ENCODE assay signal across 30 mouse cellular contexts in the genomic region with DNA sequence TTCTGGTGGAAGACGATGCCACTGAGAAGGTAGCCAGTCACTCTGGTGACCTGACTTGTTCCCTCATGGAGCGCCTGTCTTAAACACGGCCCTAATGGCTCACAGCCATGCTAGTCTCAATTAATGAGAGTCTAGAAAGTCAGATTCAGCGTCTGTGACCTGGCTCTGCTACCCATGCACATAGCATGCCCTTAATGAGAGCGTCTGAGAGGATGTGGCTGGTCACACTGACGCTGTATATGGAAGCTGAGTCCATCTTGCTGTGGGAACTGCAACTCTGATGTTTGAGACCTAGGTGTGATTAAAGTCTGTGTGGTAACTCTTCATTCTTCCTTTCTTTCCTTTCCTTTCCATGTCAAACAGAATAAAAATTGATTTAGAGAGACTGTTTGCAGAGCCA. TPM values are rescaled to one million over a fixed set of nuclear protein-coding genes. Genes with fewer than 3 reads are reported as not detected.
DNase-seq lines count a peak whose midpoint lies in the region; ATAC-seq and TF ChIP-seq lines count a peak whose summit lies in the region.
"Had no signal": no experiment of that assay in that cellular context is flagged by ENCODE, and none has a peak within 500 bp of the region (broad histone marks: within the 10 kb centered on the region; RNA-seq: fewer than 3 reads in every experiment).

No protein-coding gene starts in this region.

- H3K27ac ChIP-seq in heart, embryonic 10.5 days = 0 out of 2 replicates have a peak overlapping the region, but pooled peaks have one; percentile 1
- no peak overlapping the region for H3K27ac ChIP-seq in heart, adult 2 months
- H3K27ac ChIP-seq: embryonic facial prominence, embryonic 13.5 days; forebrain, embryonic 10.5 days; forebrain, embryonic 15.5 days; hindbrain, embryonic 10.5 days; hindbrain, embryonic 15.5 days; intestine, embryonic 15.5 days; midbrain, embryonic 10.5 days; stomach, embryonic 15.5 days had no signal

- WGBS in heart, embryonic 10.5 days = 76% methylated on average over 6 of the region's 6 CpGs
- WGBS in heart, adult 2 months = 52% methylated on average over 6 of the region's 6 CpGs

- H3K9me3 ChIP-seq in heart, embryonic 10.5 days = no peaks in the 10 kb centered on the region
- H3K9me3 ChIP-seq: embryonic facial prominence, embryonic 13.5 days; forebrain, embryonic 10.5 days; forebrain, embryonic 15.5 days; hindbrain, embryonic 10.5 days; hindbrain, embryonic 15.5 days; intestine, embryonic 15.5 days; midbrain, embryonic 10.5 days; stomach, embryonic 15.5 days had no signal

- no peaks in the 10 kb centered on the region for H3K36me3 ChIP-seq in heart, embryonic 10.5 days
- H3K36me3 ChIP-seq in heart, adult 2 months (ENCODE audit: control insufficient read depth, insufficient read depth, low read length) = peaks cover 11% of the 10 kb centered on the region
- H3K36me3 ChIP-seq: embryonic facial prominence, embryonic 13.5 days; forebrain, embryonic 10.5 days; forebrain, embryonic 15.5 days; hindbrain, embryonic 10.5 days; hindbrain, embryonic 15.5 days; intestine, embryonic 15.5 days; midbrain, embryonic 10.5 days; stomach, embryonic 15.5 days had no signal

- peaks cover 5% of the 10 kb centered on the region for H3K79me2 ChIP-seq in heart, adult 2 months (replicated peaks; ENCODE audit: control insufficient read depth, insufficient read depth, low read length)

- TF ChIP-seq CTCF in heart, adult 2 months (IDR thresholded peaks at IDR 0.05) = no peak

- intact Hi-C loops in heart, adult 2 months (cut with DNase I) = no loop called here

- TF ChIP-seq POLR2A in heart, adult 2 months (IDR thresholded peaks at IDR 0.05; ENCODE audit: insufficient read depth, low read depth, low read length) = no peak

- peaks cover 33% of the 10 kb centered on the region for H3K4me1 ChIP-seq in heart, embryonic 10.5 days
- peaks cover 27% of the 10 kb centered on the region for H3K4me1 ChIP-seq in heart, adult 2 months (ENCODE audit: control insufficient read depth, insufficient read depth, low read length)
- H3K4me1 ChIP-seq: forebrain, embryonic 15.5 days; hindbrain, embryonic 15.5 days had no signal

- no peak for DNase-seq in heart, embryonic 10.5 days (ENCODE audit: low spot score)
- DNase-seq in heart, adult 2 months = no peak
- DNase-seq in forelimb bud, embryonic 11.5 days (ENCODE audit: low read depth, low spot score) = peak; percentile 31
- no peak for DNase-seq in ovary, postnatal 14 days (ENCODE audit: low spot score)
- no peak for DNase-seq in left cerebral cortex, adult 9 months (ENCODE audit: low spot score in 2 of 2)
- DNase-seq: adrenal gland, postnatal 14 days; cerebellum, adult 11 months; cerebellum, adult 9-10 months; cerebellum, postnatal 36 days; embryo, embryonic 11 days; gastrocnemius, postnatal 14 days; heart, adult 18-20 months; heart, postnatal 14 days; kidney, adult 2 months; kidney, postnatal 36 days; layer of hippocampus, postnatal 36 days; liver, postnatal 0 days; lung, postnatal 4 days had no signal

- TF ChIP-seq EP300 in heart, adult 2 months (IDR thresholded peaks at IDR 0.05; ENCODE audit: insufficient read depth, low read depth, low read length) = no peak

- H3K9ac ChIP-seq in heart, adult 2 months (ENCODE audit: low read depth, low read length) = no peak overlapping the region
- H3K9ac ChIP-seq: embryonic facial prominence, embryonic 13.5 days; forebrain, embryonic 15.5 days; hindbrain, embryonic 15.5 days; intestine, embryonic 15.5 days; liver, postnatal 0 days; stomach, embryonic 15.5 days had no signal

- ATAC-seq in CD4-positive, CD25-positive, alpha-beta regulatory T cell, adult 4 months = peak; percentile 30
- 0 out of 2 replicates have a peak, but pooled peaks have one; percentile 24 for ATAC-seq in neutrophil, adult 5-6 weeks (ENCODE audit: extremely low read depth, insufficient number of reproducible peaks, low FRiP score, poor library complexity, severe bottlenecking)
- ATAC-seq: forebrain, embryonic 15.5 days; intestine, embryonic 15.5 days; liver, postnatal 0 days; midbrain, embryonic 16.5 days had no signal

- H3K27me3 ChIP-seq in heart, embryonic 10.5 days (ENCODE audit: insufficient read depth, poor library complexity, severe bottlenecking) = no peaks in the 10 kb centered on the region
- no peaks in the 10 kb centered on the region for H3K27me3 ChIP-seq in heart, adult 2 months (ENCODE audit: control insufficient read depth, insufficient read depth, low read length)
- H3K27me3 ChIP-seq: CH12.LX; embryonic facial prominence, embryonic 13.5 days; forebrain, embryonic 15.5 days; hindbrain, embryonic 15.5 days; intestine, embryonic 15.5 days; stomach, embryonic 15.5 days had no signal

- no peak overlapping the region for H3K4me3 ChIP-seq in heart, embryonic 10.5 days
- no peak overlapping the region for H3K4me3 ChIP-seq in heart, adult 2 months
- H3K4me3 ChIP-seq: embryonic facial prominence, embryonic 13.5 days; forebrain, embryonic 10.5 days; forebrain, embryonic 15.5 days; hindbrain, embryonic 10.5 days; hindbrain, embryonic 15.5 days; intestine, embryonic 15.5 days; midbrain, embryonic 10.5 days; stomach, embryonic 15.5 days had no signal

RNA-seq across cellular contexts. Expression of gene Foxo1, which starts 32.4 kb away (rescaled TPM):
- 4.8 and 5.3 TPM in 2 replicates for polyA plus RNA-seq in heart, embryonic 10.5 days (2016; fragmentation: Nextera tagmentation; extraction: Ambion mirVana)
- 10 to 100 TPM; 12.2 to 12.9 TPM for total RNA-seq in heart, adult 2 months (2021)
- polyA plus RNA-seq in heart, adult 2 months (2012; rRNA removed) = 7.7 and 10.7 TPM in 2 replicates
- 10 to 100 TPM; 37.1 to 38.9 TPM for polyA plus RNA-seq in CD4-positive, CD25-positive, alpha-beta regulatory T cell, adult 4 months (2017; shearing (Covaris generic))
- 23.4 and 23.7 TPM in 2 replicates for total RNA-seq in neutrophil, adult 5-6 weeks (2017)
